Mouse (Mus musculus): ENCODE measurements around the gene Pigs. TPM values are rescaled to one million over a fixed set of nuclear protein-coding genes. Genes with fewer than 3 reads are reported as not detected.

Gene Pigs
- polyA plus RNA-seq, 1 experiment from 2014 or later, result 100 TPM

Other genes with a start within 250 kb of the Pigs start
- 41.0 and 41.6 TPM in 2 replicates for gene Eral1, start 248.0 kb upstream of the Pigs start, polyA plus RNA-seq (2015; fragmentation: Nextera tagmentation; extraction: Ambion mirVana)
- 14.8 and 19.3 TPM in 2 replicates for gene Fam222b, start 233.8 kb upstream of the Pigs start, polyA plus RNA-seq (2015; fragmentation: Nextera tagmentation; extraction: Ambion mirVana)
- 108 and 110 TPM in 2 replicates for gene Traf4, start 162.8 kb upstream of the Pigs start, polyA plus RNA-seq (2015; fragmentation: Nextera tagmentation; extraction: Ambion mirVana)
- gene Nek8, start 151.7 kb upstream of the Pigs start, polyA plus RNA-seq (2015; fragmentation: Nextera tagmentation; extraction: Ambion mirVana), result 27.9 and 29.1 TPM in 2 replicates
- 35.1 and 36.1 TPM in 2 replicates for gene Tlcd1, start 151.7 kb upstream of the Pigs start, polyA plus RNA-seq (2015; fragmentation: Nextera tagmentation; extraction: Ambion mirVana)
- gene Rpl23a, start 144.8 kb upstream of the Pigs start, polyA plus RNA-seq (2015; fragmentation: Nextera tagmentation; extraction: Ambion mirVana), result 1,090 and 1,147 TPM in 2 replicates
- gene Rab34, start 140.0 kb upstream of the Pigs start, polyA plus RNA-seq (2015; fragmentation: Nextera tagmentation; extraction: Ambion mirVana), result 128 and 130 TPM in 2 replicates
- 4.5 and 4.8 TPM in 2 replicates for gene Proca1, start 135.0 kb upstream of the Pigs start, polyA plus RNA-seq (2015; fragmentation: Nextera tagmentation; extraction: Ambion mirVana)
- gene Sdf2, start 82.7 kb upstream of the Pigs start, polyA plus RNA-seq (2015; fragmentation: Nextera tagmentation; extraction: Ambion mirVana), result 93.8 and 101 TPM in 2 replicates
- 31.5 and 33.5 TPM in 2 replicates for gene Supt6, start 82.4 kb upstream of the Pigs start, polyA plus RNA-seq (2015; fragmentation: Nextera tagmentation; extraction: Ambion mirVana)
- gene 2610507B11Rik, start 66.7 kb upstream of the Pigs start, polyA plus RNA-seq (2015; fragmentation: Nextera tagmentation; extraction: Ambion mirVana), result 69.8 and 78.7 TPM in 2 replicates
- gene BC030499, start 37.6 kb upstream of the Pigs start, polyA plus RNA-seq (2015; fragmentation: Nextera tagmentation; extraction: Ambion mirVana), result 0.30 and 0.33 TPM in 2 replicates
- gene Spag5, start 26.9 kb upstream of the Pigs start, polyA plus RNA-seq (2015; fragmentation: Nextera tagmentation; extraction: Ambion mirVana), result 41.7 and 48.6 TPM in 2 replicates
- 8.3 and 10.2 TPM in 2 replicates for gene Aldoc, start 5.4 kb upstream of the Pigs start, polyA plus RNA-seq (2015; fragmentation: Nextera tagmentation; extraction: Ambion mirVana)
- gene Unc119, start 15.1 kb downstream of the Pigs start, polyA plus RNA-seq (2015; fragmentation: Nextera tagmentation; extraction: Ambion mirVana), result 39.4 and 42.3 TPM in 2 replicates
- 0.05 TPM in 1 of 2 replicates, not detected in the other for gene Foxn1, start 58.1 kb downstream of the Pigs start, polyA plus RNA-seq (2015; fragmentation: Nextera tagmentation; extraction: Ambion mirVana)
- gene Slc13a2, start 93.8 kb downstream of the Pigs start, polyA plus RNA-seq (2015; fragmentation: Nextera tagmentation; extraction: Ambion mirVana), result 2.2 and 2.4 TPM in 2 replicates
- 24.7 and 24.9 TPM in 2 replicates for gene Slc46a1, start 137.3 kb downstream of the Pigs start, polyA plus RNA-seq (2015; fragmentation: Nextera tagmentation; extraction: Ambion mirVana)
- 1.2 and 1.8 TPM in 2 replicates for gene Sarm1, start 169.3 kb downstream of the Pigs start, polyA plus RNA-seq (2015; fragmentation: Nextera tagmentation; extraction: Ambion mirVana)
- 2.4 and 2.9 TPM in 2 replicates for gene Vtn, start 170.7 kb downstream of the Pigs start, polyA plus RNA-seq (2015; fragmentation: Nextera tagmentation; extraction: Ambion mirVana)
- gene Sebox, start 175.0 kb downstream of the Pigs start, polyA plus RNA-seq (2015; fragmentation: Nextera tagmentation; extraction: Ambion mirVana), result not detected in 2 replicates
- 56.9 and 58.8 TPM in 2 replicates for gene Tmem199, start 183.8 kb downstream of the Pigs start, polyA plus RNA-seq (2015; fragmentation: Nextera tagmentation; extraction: Ambion mirVana)
- 188 and 192 TPM in 2 replicates for gene Poldip2, start 183.8 kb downstream of the Pigs start, polyA plus RNA-seq (2015; fragmentation: Nextera tagmentation; extraction: Ambion mirVana)
- gene Tnfaip1, start 207.9 kb downstream of the Pigs start, polyA plus RNA-seq (2015; fragmentation: Nextera tagmentation; extraction: Ambion mirVana), result 95.1 and 100 TPM in 2 replicates
- gene Ift20, start 207.9 kb downstream of the Pigs start, polyA plus RNA-seq (2015; fragmentation: Nextera tagmentation; extraction: Ambion mirVana), result 125 and 130 TPM in 2 replicates
- 70.7 and 75.1 TPM in 2 replicates for gene Tmem97, start 222.4 kb downstream of the Pigs start, polyA plus RNA-seq (2015; fragmentation: Nextera tagmentation; extraction: Ambion mirVana)

Measured in kidney, embryonic 16.5 days (tissue).